Mouse (Mus musculus) liver, embryonic 14.5 days (tissue): ENCODE measurements around the gene Cyth3. TPM values are rescaled to one million over a fixed set of nuclear protein-coding genes. Genes with fewer than 3 reads are reported as not detected.

ENCODE experiments used
- ATAC-seq: fragments of 200-750 bp; cut with Nextera tagmentation; 2 replicates; pipeline ENCODE4 v1.8.0; 2017; ENCODE audit warnings: moderate number of reproducible peaks, mild to moderate bottlenecking, moderate library complexity; ENCODE audit not compliant: insufficient read depth
- DNase-seq, 3 experiments: peaks; one replicate each; pipeline ENCODE4 v3.0.0-alpha.2; 2012 to 2013; ENCODE audit warnings: low read depth in 3 of 3, low spot score in 3 of 3
- H3K27ac ChIP-seq: fragments of 300-500 bp; sonication (generic); 2 replicates; pipeline ENCODE4 v1.5.1; 2014; ENCODE audit warnings: moderate library complexity, mild to moderate bottlenecking, control low read depth, inconsistent platforms
- H3K27me3 ChIP-seq: fragments of 300-500 bp; sonication (generic); 2 replicates; pipeline ENCODE4 v1.6.1; 2014; ENCODE audit warnings: mild to moderate bottlenecking, low read length, moderate library complexity; ENCODE audit not compliant: control insufficient read depth, insufficient read depth
- H3K36me3 ChIP-seq: fragments of 300-500 bp; sonication (generic); replicated peaks from 2 replicates; pipeline ENCODE4 v1.6.1; 2014; ENCODE audit warnings: low read depth; ENCODE audit not compliant: control insufficient read depth, insufficient read depth
- H3K4me1 ChIP-seq, 2 experiments: fragments of 200-500 bp in 1 of 2; fragments of 300-500 bp in 1 of 2; sonication (generic) in 1 of 2; replicated peaks; 2 replicates each; pipeline ENCODE4 v1.6.1; 2012 to 2014; ENCODE audit warnings: antibody characterized with exemption in 1 of 2, inconsistent platforms in 1 of 2, low read length in 1 of 2; ENCODE audit not compliant: control insufficient read depth in 2 of 2, insufficient read depth in 2 of 2
- H3K4me2 ChIP-seq: fragments of 300-500 bp; sonication (generic); 2 replicates; pipeline ENCODE4 v1.6.1; 2014; ENCODE audit warnings: low read depth, mild to moderate bottlenecking, control low read depth, moderate library complexity
- H3K4me3 ChIP-seq, 2 experiments: fragments of 200-500 bp in 1 of 2; fragments of 300-500 bp in 1 of 2; sonication (generic) in 1 of 2; 2 replicates each; pipeline ENCODE4 v1.5.1; 2012 to 2014; ENCODE audit warnings: low read depth in 2 of 2, low read length in 2 of 2, mild to moderate bottlenecking in 2 of 2, control low read depth in 1 of 2, inconsistent platforms in 1 of 2, moderate library complexity in 1 of 2; ENCODE audit not compliant: insufficient read depth in 1 of 2
- H3K9ac ChIP-seq: fragments of 300-500 bp; sonication (generic); replicated peaks from 2 replicates; pipeline ENCODE4 v1.6.1; 2014; ENCODE audit warnings: mild to moderate bottlenecking, control low read depth, moderate library complexity
- H3K9me3 ChIP-seq: fragments of 300-500 bp; sonication (generic); 2 replicates; pipeline ENCODE4 v1.6.1; 2016; ENCODE audit warnings: low read length, mixed read lengths; ENCODE audit not compliant: control insufficient read depth
- CTCF ChIP-seq: IDR thresholded peaks from 2 replicates; pipeline ENCODE4 v1.5.1; 2016; ENCODE audit warnings: antibody characterized with exemption, low read depth, control low read depth
- EP300 ChIP-seq: IDR thresholded peaks from 2 replicates; pipeline ENCODE4 v1.6.1; 2016; ENCODE audit warnings: antibody characterized with exemption, low read depth
- WGBS: fragments of 180-500 bp; shearing (Covaris S2); extraction: QIAGEN DNeasy Blood & Tissue Kit; methylation state at CpG from one replicate; pipeline ENCODE4 v1.1.7; 2014; ENCODE audit not compliant: insufficient replicate concordance; 5-methylcytosine and 5-hydroxymethylcytosine counted together
- polyA plus RNA-seq, 2 experiments: library from polyadenylated mRNA; depleted of rRNA in 1 of 2; stranded (reverse) in 1 of 2; unstranded in 1 of 2; fragments of >200 nt; fragmentation: Nextera tagmentation in 1 of 2; extraction: Ambion mirVana in 1 of 2; gene quantifications; 2 replicates each; pipeline versions ENCODE4 v1.2.1 to v1.2.3; 2012 to 2014

The Cyth3 gene
- polyA plus RNA-seq, 2 experiments = 24.1 to 28.1 TPM

GRCm38 (mm10) chr5:143580982-143581381 lies 41.3 kb upstream of the Cyth3 start:
- H3K36me3 ChIP-seq = no peaks in the 10 kb centered on the region
- H3K9me3 ChIP-seq = no peaks in the 10 kb centered on the region
- DNase-seq = no peak
- H3K4me2 ChIP-seq = no peak overlapping the region
- no peak overlapping the region for H3K27ac ChIP-seq
- H3K4me3 ChIP-seq = no peak overlapping the region
- no peak for ATAC-seq
- no peak for TF ChIP-seq EP300
- no peak for TF ChIP-seq CTCF
- peaks cover 0 to 1% of the 10 kb centered on the region in 2 experiments; a peak in 2 of 4 replicates for H3K4me1 ChIP-seq
- H3K9ac ChIP-seq = no peak overlapping the region
- WGBS = 67% methylated on average over 2 of the region's 2 CpGs
- no peaks in the 10 kb centered on the region for H3K27me3 ChIP-seq

- Histone ChIP-seq H3K36me3 (no peaks in the 10 kb centered on the region), H3K27me3 (no peaks in the 10 kb centered on the region), H3K9me3 (no peaks in the 10 kb centered on the region), H3K27ac (no peak overlapping the region), H3K4me3 (no peak overlapping the region), H3K9ac (no peak overlapping the region), H3K4me1 (peaks cover 0 to 1% of the 10 kb centered on the region in 2 experiments; a peak in 2 of 4 replicates), H3K4me2 (no peak overlapping the region)
- DNase-seq (no peak), ATAC-seq (no peak)
- WGBS = 73% methylated on average over 8 of the region's 8 CpGs
- TF ChIP-seq CTCF = no peak
These were observed 40.4 kb upstream of the Cyth3 start for GRCm38 (mm10) chr5:143581874-143582273.

GRCm38 (mm10) chr5:143583081-143583480 lies 39.2 kb upstream of the Cyth3 start:
- Histone ChIP-seq H3K4me1 (peaks cover 0 to 1% of the 10 kb centered on the region in 2 experiments; a peak in 2 of 4 replicates), H3K36me3 (no peaks in the 10 kb centered on the region), H3K27me3 (no peaks in the 10 kb centered on the region), H3K27ac (no peak overlapping the region), H3K4me2 (no peak overlapping the region), H3K9me3 (no peaks in the 10 kb centered on the region), H3K9ac (no peak overlapping the region), H3K4me3 (no peak overlapping the region)
- DNase-seq = no peak
- ATAC-seq = no peak
- TF ChIP-seq EP300 (no peak), CTCF (peak; percentile 29; the same call in 1 of the 2 replicates)
- 84% methylated on average over 10 of the region's 10 CpGs for WGBS

- Histone ChIP-seq H3K4me1 (no peaks in the 10 kb centered on the region), H3K36me3 (no peaks in the 10 kb centered on the region), H3K4me2 (no peak overlapping the region), H3K27me3 (no peaks in the 10 kb centered on the region), H3K4me3 (no peak overlapping the region), H3K9ac (no peak overlapping the region), H3K27ac (no peak overlapping the region), H3K9me3 (no peaks in the 10 kb centered on the region)
- DNase-seq (no peak), ATAC-seq (no peak)
- 71% methylated on average over 5 of the region's 5 CpGs for WGBS
- TF ChIP-seq EP300 (no peak), CTCF (no peak)
These were observed 37.3 kb upstream of the Cyth3 start for GRCm38 (mm10) chr5:143584982-143585381.

GRCm38 (mm10) chr5:143586386-143586785 lies 35.9 kb upstream of the Cyth3 start:
- H3K9ac ChIP-seq = no peak overlapping the region
- no peaks in the 10 kb centered on the region for H3K27me3 ChIP-seq
- DNase-seq = no peak
- no peaks in the 10 kb centered on the region for H3K36me3 ChIP-seq
- no peak overlapping the region for H3K4me2 ChIP-seq
- H3K27ac ChIP-seq = no peak overlapping the region
- ATAC-seq = no peak
- no peaks in the 10 kb centered on the region for H3K9me3 ChIP-seq
- WGBS = 80% methylated on average over 8 of the region's 8 CpGs
- no peaks in the 10 kb centered on the region for H3K4me1 ChIP-seq
- no peak overlapping the region for H3K4me3 ChIP-seq
- TF ChIP-seq EP300 (no peak), CTCF (no peak)

- no peaks in the 10 kb centered on the region for H3K27me3 ChIP-seq
- no peak for ATAC-seq
- 55% methylated on average over 17 of the region's 17 CpGs for WGBS
These were observed 33.1 kb upstream of the Cyth3 start for GRCm38 (mm10) chr5:143589108-143589507.

More at GRCm38 (mm10) chr5:143589108-143589507, 33.1 kb upstream of the Cyth3 start:
- no peaks in the 10 kb centered on the region for H3K36me3 ChIP-seq
- no peak overlapping the region for H3K27ac ChIP-seq
- no peak for DNase-seq
- H3K9ac ChIP-seq = no peak overlapping the region
- H3K4me1 ChIP-seq = no peaks in the 10 kb centered on the region
- H3K4me2 ChIP-seq = no peak overlapping the region
- no peak for TF ChIP-seq CTCF
- no peak for TF ChIP-seq EP300
- H3K9me3 ChIP-seq = no peaks in the 10 kb centered on the region
- no peak overlapping the region for H3K4me3 ChIP-seq
